In genomic region chr19:5414534-5414957, GRCm38 (mm10) we compare ENCODE assay signal across 15 mouse cellular contexts. TPM values are rescaled to one million over a fixed set of nuclear protein-coding genes. Genes with fewer than 3 reads are reported as not detected.
DNase-seq lines count a peak whose midpoint lies in the region; TF ChIP-seq lines count a peak whose summit lies in the region.
"Had no signal": no experiment of that assay in that cellular context is flagged by ENCODE, and none has a peak within 500 bp of the region (broad histone marks: within the 10 kb centered on the region; RNA-seq: fewer than 3 reads in every experiment).

No protein-coding gene starts in this region.

- TF ChIP-seq CTCF in gastrocnemius, adult 2 months (IDR thresholded peaks at IDR 0.05): no peak

- peak overlapping the region; percentile 31 for H3K4me3 ChIP-seq in gastrocnemius, adult 2 months
- H3K4me3 ChIP-seq: embryonic facial prominence, embryonic 15.5 days; hindbrain, embryonic 15.5 days; limb, embryonic 10.5 days had no signal

- H3K27ac ChIP-seq in gastrocnemius, adult 2 months: peak overlapping the region; percentile 86
- H3K27ac ChIP-seq: embryonic facial prominence, embryonic 15.5 days; hindbrain, embryonic 15.5 days; limb, embryonic 10.5 days had no signal

- intact Hi-C loops in gastrocnemius, adult 2 months (cut with DNase I): no loop called here
- intact Hi-C loops in gastrocnemius, postnatal 14 days (cut with DNase I; ENCODE audit: low total_unique reads): no loop called here
- intact Hi-C loops in heart, postnatal 36 days (cut with DNase I): no loop called here

- peak; percentile 65 for DNase-seq in gastrocnemius, adult 2 months
- no peak for DNase-seq in gastrocnemius, postnatal 14 days
- DNase-seq in layer of hippocampus, adult 11-12 months (ENCODE audit: low spot score): peak; percentile 36
- no peak for DNase-seq in layer of hippocampus, adult 8-10 months (ENCODE audit: low spot score in 2 of 2)
- DNase-seq in brain, adult 2 months (ENCODE audit: low read depth, low spot score): peak; percentile 63
- DNase-seq in heart, postnatal 36 days: peak; percentile 62 to 68
- DNase-seq in thymus, postnatal 36 days: no peak
- DNase-seq in spleen, postnatal 14 days (ENCODE audit: low spot score in 2 of 2): no peak
- DNase-seq: cerebellum, postnatal 25 days; spleen, adult 18-20 months; thymus, adult 2 months had no signal

RNA-seq across cellular contexts. Expression of gene Drap1, which starts 10.2 kb away (rescaled TPM):
- total RNA-seq in gastrocnemius, adult 2 months (2021): 100 to 1,000 TPM; 503 to 688 TPM
- 100 to 1,000 TPM; 550 to 558 TPM for total RNA-seq in gastrocnemius, postnatal 14 days (2021)
- 100 to 1,000 TPM; 308 to 358 (median 327) TPM for total RNA-seq in layer of hippocampus, adult 8-10 months (2022)
- total RNA-seq in heart, postnatal 36 days (2021): 100 to 1,000 TPM; 297 to 319 TPM

RNA-seq across cellular contexts. Expression of gene AI837181, which starts 10.4 kb away (rescaled TPM):
- 10 to 100 TPM; 34.0 to 38.0 TPM for total RNA-seq in gastrocnemius, adult 2 months (2021)
- total RNA-seq in gastrocnemius, postnatal 14 days (2021): 10 to 100 TPM; 45.1 to 48.4 TPM
- total RNA-seq in layer of hippocampus, adult 8-10 months (2022): 10 to 100 TPM; 64.8 to 71.2 (median 67.6) TPM
- total RNA-seq in heart, postnatal 36 days (2021): 10 to 100 TPM; 33.3 to 38.1 TPM

RNA-seq across cellular contexts. Expression of gene Tsga10ip, which starts 12.2 kb away (rescaled TPM):
- total RNA-seq in gastrocnemius, adult 2 months (2021): 1 to 10 TPM; 1.3 to 2.7 TPM
- under 1 TPM; 0.58 to 0.70 TPM for total RNA-seq in gastrocnemius, postnatal 14 days (2021)
- total RNA-seq in layer of hippocampus, adult 8-10 months (2022): under 1 TPM in 3 of 4 experiments, not detected in 1; 0.34 to 0.63 (median 0.37) TPM
- total RNA-seq in heart, postnatal 36 days (2021): 1 to 10 TPM in 1 of 2 experiments, under 1 TPM in 1; 0.17 to 2.8 TPM

RNA-seq across cellular contexts. Expression of gene Sart1, which starts 26.0 kb away (rescaled TPM):
- 10 to 100 TPM; 40.1 to 50.3 TPM for total RNA-seq in gastrocnemius, adult 2 months (2021)
- 10 to 100 TPM; 28.0 to 39.0 TPM for total RNA-seq in gastrocnemius, postnatal 14 days (2021)
- 100 to 1,000 TPM; 103 to 120 (median 114) TPM for total RNA-seq in layer of hippocampus, adult 8-10 months (2022)
- total RNA-seq in heart, postnatal 36 days (2021): 10 to 100 TPM; 53.2 to 55.5 TPM

RNA-seq across cellular contexts. Expression of gene Fosl1, which starts 32.8 kb away (rescaled TPM):
- not detected for total RNA-seq in gastrocnemius, adult 2 months (2021)
- not detected for total RNA-seq in gastrocnemius, postnatal 14 days (2021)
- under 1 TPM; 0.20 to 0.67 (median 0.29) TPM for total RNA-seq in layer of hippocampus, adult 8-10 months (2022)
- not detected for total RNA-seq in heart, postnatal 36 days (2021)
- total RNA-seq: layer of hippocampus, adult 18-20 months had no signal

Comparison
In these comparisons a context has a peak if more than half of its experiments do, and no peak if none do; other contexts are left out.
1. DNase-seq: peak in gastrocnemius, adult 2 months (single experiment), layer of hippocampus, adult 11-12 months (single experiment), brain, adult 2 months (single experiment) and heart, postnatal 36 days (2 of 2); none in gastrocnemius, postnatal 14 days (single experiment), layer of hippocampus, adult 8-10 months (0 of 2), thymus, postnatal 36 days (0 of 2) and spleen, postnatal 14 days (0 of 2).